Mouse (Mus musculus) CH12F3 (cell line): Measurements from ENCODE around the gene Arsg.
"Not testable (repeated sequence)": the region's sequence is repeated elsewhere in the genome, so short reads cannot be mapped to it uniquely, and the experiment has no call there.

Experiments
- in situ Hi-C: fragments of 300-500 bp; cut with MboI; formaldehyde crosslinking; loops from 2 replicates; pipeline ENCODE4 v1.14.3; 2020; ENCODE audit warnings: low sequenced_read_pairs

The Arsg gene

DNA sequence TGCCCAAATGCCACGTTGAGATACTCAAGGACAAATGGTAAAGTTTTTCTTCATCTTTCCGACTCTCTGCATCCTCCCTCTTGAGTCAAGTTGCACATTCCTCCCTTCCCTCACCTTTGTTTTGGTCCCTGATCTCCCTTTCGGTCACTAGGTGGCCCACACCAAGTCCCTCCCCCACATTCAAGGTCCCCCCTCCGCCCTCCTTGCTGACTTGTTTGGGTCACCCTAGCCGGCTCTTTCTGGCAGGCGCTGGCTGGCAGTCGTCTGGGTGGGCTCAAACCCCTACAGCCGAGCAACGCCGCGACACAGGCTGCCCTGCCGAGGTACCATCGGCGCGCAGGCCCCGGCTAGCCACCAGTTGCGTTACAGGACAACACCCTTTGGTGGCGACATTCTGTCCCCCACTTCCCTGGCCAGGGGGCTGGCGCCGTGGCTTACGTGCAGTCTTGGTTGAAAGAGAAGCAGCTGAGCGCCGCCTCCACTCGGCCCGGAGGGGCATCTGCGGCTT is 137.7 kb downstream of the Arsg start:
- in situ Hi-C loops = no loop called here

DNA sequence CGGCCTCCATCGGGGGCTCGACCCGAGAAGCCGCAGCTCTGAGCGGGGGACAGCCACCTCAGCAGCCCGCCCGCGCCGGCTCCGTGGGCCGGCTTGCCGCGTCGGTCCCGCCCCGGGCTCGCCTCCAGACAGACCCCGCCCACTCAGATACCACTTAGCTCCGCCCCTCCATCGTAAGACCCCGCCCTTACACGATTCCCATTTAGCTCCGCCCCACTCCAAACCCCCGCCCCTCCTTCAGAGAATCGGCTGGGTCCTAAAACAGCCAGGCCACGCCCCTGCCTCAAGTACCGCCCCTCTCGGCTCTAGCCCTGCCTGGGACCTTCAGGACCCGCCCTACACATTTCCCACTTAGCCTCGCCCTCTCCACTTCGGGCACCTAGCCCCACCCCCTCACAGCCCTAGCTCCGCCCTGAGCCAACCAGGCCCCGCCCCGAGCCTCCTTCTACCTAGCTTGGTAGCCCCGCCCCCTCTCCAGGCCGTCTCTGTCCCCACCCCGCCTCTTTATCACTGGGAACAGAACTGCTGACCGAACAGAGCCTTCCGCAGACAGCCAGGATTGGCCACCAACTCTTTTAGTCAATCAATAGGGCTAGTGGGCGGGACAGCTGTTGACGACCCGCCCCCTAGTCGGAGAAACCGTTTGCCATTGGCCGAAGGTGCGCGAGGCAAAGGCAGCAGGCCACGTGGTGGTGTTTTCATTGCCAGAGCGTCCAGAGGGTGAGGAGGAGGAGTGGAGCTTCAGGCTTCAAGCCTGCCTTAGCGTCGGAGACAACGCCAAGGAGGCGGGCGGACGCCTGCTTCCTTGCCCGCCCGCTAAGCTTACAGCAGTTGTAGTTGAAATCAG is 138.4 kb downstream of the Arsg start, which contains the start of gene Wipi1:
TSS of gene Wipi1 (minus strand) at position 665 of the 847 bp plus-strand sequence.
- in situ Hi-C loops = no loop called here

DNA sequence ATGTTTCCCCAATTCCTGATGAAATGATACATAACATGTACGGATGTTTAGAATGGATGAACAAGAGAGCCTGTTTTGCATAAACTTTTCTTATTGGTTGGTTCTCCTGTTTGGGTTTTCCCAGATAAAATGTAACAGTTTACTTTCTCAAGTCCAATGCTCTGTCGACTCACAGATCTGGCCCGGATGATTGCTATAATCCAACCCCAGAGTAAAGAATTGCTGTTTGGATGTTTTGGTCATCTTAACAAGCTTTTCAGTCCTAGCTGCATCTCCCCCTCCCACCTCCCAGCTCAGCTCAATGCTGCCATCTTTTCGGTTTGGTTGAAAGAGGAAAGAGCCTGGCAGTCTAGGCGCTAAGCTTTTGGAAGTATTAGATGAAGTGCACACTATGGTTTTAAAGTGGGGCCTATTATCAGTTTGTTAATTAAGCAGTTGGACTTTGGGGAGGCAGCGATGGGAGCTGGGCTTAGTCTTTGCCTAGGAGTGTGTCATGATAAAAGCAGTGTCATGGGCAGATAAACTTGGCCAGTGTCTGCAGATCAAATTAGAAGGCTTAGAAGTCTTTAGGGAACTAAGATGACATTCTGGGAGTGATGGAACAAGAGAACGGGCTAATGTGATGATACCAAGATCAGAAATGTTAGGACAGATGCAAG is 139.8 kb downstream of the Arsg start:
- in situ Hi-C loops = no loop called here

DNA sequence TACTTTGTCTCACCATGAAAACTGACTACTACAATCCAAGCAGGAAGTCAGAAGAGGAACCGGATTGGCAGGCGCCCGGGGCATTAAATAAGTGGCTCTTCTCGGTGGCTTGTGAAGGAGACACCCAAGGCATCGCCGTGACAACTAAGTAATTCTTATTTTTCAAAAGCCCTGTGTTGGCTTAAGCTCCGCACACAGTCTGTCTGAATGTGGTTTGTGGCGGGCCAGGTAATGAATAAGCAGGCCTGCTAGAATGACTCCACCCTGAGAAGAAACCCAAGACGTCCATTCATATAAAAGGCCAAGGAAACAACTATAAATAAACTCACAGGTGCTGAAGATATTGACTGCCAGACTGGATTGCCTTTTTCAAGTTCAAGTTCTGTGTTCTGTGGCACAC is 142.1 kb downstream of the Arsg start:
- in situ Hi-C loops = no loop called here

DNA sequence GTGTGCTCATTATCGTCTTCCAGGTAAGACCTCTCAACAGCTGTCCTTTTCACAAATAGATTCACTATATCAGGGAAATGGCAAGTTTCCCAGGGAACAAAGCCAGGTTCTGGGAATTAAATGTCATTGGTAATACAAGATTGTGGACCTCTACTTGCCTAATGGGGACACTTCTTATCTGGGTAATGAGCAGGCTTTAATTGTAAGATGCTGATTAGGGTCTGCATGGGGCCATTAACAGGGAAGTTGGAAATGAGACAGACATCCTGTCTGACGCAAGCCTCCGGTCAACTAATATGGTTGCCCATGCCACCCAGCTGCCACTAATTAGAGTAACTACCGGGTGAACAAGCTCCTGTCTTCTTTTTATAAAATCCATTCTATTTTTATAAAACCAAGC is 143.2 kb downstream of the Arsg start:
- in situ Hi-C loops = no loop called here

DNA sequence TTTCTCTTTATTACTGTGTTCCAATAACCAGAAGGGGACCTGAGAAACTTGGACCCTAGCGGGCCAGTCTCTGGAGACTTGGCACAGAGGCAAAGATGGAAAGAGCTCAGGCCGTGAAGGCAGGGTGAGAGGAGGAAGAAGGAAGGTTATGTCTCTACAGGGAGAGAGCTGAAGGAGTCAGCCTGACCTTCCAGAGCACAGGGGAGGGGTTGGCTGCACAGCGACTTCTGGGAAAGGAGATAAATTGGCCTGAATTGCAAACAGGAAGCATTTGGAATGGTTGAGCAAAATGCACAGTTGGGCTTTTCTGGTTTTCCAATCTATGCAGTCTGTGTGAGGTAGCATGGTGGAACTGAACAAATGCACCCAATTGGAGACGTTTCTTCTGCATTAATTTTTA is 143.6 kb downstream of the Arsg start:
- in situ Hi-C loops = no loop called here

DNA sequence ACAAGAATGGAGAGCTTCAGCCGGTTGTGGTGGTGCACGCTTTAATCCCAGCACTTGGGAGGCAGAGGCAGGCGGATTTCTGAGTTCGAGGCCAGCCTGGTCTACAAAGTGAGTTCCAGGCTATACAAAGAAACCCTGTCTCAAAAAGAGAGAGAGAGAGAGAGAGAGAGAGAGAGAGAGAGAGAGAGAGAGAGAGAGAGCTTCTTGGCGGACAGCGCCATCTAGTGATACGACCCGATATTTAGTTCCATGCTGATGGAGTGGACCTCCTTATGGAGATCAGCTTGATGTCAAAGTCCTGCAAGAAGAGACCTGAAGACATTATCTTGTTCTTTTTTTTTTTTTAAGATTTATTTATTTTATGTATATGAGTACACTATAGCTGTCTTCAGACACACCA is 145.9 kb downstream of the Arsg start:
- in situ Hi-C loops = not testable (repeated sequence)

DNA sequence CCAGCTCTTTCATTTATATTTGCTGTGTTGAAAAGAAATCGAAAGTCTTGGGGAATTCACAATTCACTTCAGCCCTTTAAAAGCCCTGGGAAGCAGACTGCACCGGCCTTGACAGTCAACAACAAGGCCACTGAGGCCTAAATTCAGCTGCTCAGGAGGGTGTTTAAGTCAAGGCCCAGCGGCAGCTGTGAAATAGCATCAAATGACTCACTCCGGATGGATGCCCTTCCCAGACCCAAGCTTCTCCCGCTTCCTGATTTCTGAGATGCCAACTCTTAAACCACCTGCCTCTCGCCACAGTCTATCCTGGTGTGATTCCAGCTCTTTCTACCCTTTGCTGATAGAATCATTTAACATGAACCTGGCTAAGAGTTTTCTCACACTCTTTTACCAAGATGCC is 147.2 kb downstream of the Arsg start:
- in situ Hi-C loops = no loop called here

DNA sequence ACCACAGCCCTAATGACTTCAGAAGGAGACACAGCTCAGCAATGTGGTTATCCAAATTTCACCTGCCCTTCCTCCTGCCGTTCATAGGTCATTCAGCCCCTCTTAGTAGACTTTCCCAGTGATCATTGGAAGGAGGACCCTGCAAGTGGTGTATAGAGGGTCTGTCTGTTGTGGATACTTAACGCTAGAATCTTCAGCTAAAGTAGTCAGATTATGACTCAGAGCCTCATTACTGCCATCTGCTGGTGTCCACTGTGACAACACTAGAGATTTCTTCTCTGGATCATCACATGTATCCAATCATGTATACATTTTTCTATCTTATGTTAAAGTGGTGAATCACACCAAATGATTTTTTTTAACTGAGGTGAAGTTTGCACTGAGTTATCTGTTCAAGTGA is 148.0 kb downstream of the Arsg start:
- in situ Hi-C loops = no loop called here

DNA sequence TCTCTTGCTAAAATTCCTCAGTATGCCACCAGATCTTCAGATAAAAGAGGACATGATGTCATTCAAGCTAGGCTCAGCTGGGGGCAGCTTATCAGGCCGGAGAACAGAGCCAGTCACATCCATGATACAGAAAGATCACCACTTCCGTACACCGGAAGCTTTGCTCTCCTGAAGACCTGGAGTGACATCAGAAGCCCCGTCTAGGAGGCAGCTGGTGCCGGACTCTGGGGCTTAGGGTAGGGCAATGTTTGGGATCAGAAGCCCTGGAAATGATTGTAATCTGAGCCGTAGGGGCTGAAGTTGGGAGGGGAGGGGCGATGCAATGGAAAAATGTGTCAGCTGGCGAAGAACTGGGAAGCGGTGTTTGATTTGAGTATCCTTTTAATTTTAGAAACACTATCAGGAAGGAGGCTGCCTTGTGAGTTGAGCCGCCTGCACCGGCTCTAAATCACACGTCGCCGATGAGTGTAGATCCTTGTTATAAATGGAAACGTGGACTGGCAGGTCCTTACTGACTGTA is 149.4 kb downstream of the Arsg start:
- in situ Hi-C loops = no loop called here
